Comparison of ENCODE assay signal across 1 mouse cellular context in genomic region chr1:178463712-178464111, GRCm38 (mm10).
TF ChIP-seq lines count a peak whose summit lies in the region.

No protein-coding gene starts in this region.

TF ChIP-seq in CH12.LX, 34 proteins besides CTCF, POLR2A, EP300 and RAD21 (continued from another document):
- TF ChIP-seq ELF1 (IDR thresholded peaks at IDR 0.05; ENCODE audit: low read depth, low read length) = no peak
- no peak for TF ChIP-seq KAT2A (IDR thresholded peaks at IDR 0.05; ENCODE audit: insufficient replicate concordance, low read length)
- peak; percentile 43; the same call in 1 of the 2 replicates for TF ChIP-seq NELFE (IDR thresholded peaks at IDR 0.05; ENCODE audit: low read depth, low read length)
- no peak for TF ChIP-seq MXI1 (IDR thresholded peaks at IDR 0.05; ENCODE audit: low read depth, low read length)
- no peak for TF ChIP-seq RCOR1 (conservative IDR thresholded peaks at IDR 0.05; ENCODE audit: low read depth, low read length)
- TF ChIP-seq JUN (IDR thresholded peaks at IDR 0.05; ENCODE audit: insufficient read depth, low read depth, low read length) = no peak
- no peak for TF ChIP-seq ZNF384 (IDR thresholded peaks at IDR 0.05; ENCODE audit: low read depth, low read length)
- no peak for TF ChIP-seq CHD1 (IDR thresholded peaks at IDR 0.05; ENCODE audit: low read depth, low read length)
- TF ChIP-seq SMC3 (IDR thresholded peaks at IDR 0.05; ENCODE audit: low read depth, low read length) = peak; percentile 86
- TF ChIP-seq USF2 (conservative IDR thresholded peaks at IDR 0.05; ENCODE audit: low read depth, low read length) = no peak
- no peak for TF ChIP-seq CHD2 (IDR thresholded peaks at IDR 0.05; ENCODE audit: low read length)
- TF ChIP-seq JUND (conservative IDR thresholded peaks at IDR 0.05; ENCODE audit: low read depth, low read length) = no peak
- no peak for TF ChIP-seq ETS1 (conservative IDR thresholded peaks at IDR 0.05; ENCODE audit: low read depth, low read length)
- no peak for TF ChIP-seq UBTF (IDR thresholded peaks at IDR 0.05; ENCODE audit: low read depth, low read length)
- no peak for TF ChIP-seq ZMIZ1 (IDR thresholded peaks at IDR 0.05; ENCODE audit: low read depth, low read length)
- no peak for TF ChIP-seq E2F4 (IDR thresholded peaks at IDR 0.05; ENCODE audit: insufficient replicate concordance, low read depth, low read length)
- no peak for TF ChIP-seq GABPA (IDR thresholded peaks at IDR 0.05; ENCODE audit: insufficient replicate concordance, low read depth, low read length)
- TF ChIP-seq BHLHE40 (IDR thresholded peaks at IDR 0.05; ENCODE audit: low read depth, low read length) = peak; percentile 10; the same call in 1 of the 2 replicates
- TF ChIP-seq TBP (conservative IDR thresholded peaks at IDR 0.05; ENCODE audit: low read depth, low read length) = no peak
- peak; percentile 58 for TF ChIP-seq SIN3A (IDR thresholded peaks at IDR 0.05; ENCODE audit: low read length)
- peak; percentile 52 for TF ChIP-seq ZC3H11A (IDR thresholded peaks at IDR 0.05; ENCODE audit: low read depth, low read length)
TF ChIP-seq in CH12.LX: peak in this region for 10.
